Mouse (Mus musculus): ENCODE measurements at regions not wholly inside any gene's neighbourhood (a gene's known extent, or its start where the extent isn't known, plus 50 kb on each side); places are given as distances from the start of the nearest gene placed in this dataset.
A peak's percentile ranks its signal among the peaks of the same experiment; 100 is the strongest.

DNA sequence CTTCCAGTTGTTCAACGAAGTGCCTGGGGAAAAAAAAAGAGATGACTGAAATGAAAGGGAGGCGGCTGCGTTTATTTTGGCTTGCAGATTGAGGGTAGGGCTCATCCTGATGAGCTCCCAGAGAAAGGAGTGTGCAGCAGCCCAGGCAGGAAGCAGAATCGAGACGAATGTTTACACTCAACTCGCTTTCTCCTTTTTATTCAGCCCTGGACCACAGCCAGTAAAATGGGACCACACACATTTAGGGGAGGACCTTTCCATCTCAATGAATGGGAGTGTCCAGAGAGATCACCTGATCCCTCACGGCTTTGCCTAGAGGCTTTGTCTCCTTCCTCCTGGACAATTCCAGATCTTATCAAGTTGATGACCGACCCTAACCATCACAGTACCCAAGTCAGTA lies 198.8 kb upstream of the Srrm4 start:
- DNase-seq (ENCODE audit: extremely low spot score in 1 of 2, low spot score in 1 of 2): no peak

DNA sequence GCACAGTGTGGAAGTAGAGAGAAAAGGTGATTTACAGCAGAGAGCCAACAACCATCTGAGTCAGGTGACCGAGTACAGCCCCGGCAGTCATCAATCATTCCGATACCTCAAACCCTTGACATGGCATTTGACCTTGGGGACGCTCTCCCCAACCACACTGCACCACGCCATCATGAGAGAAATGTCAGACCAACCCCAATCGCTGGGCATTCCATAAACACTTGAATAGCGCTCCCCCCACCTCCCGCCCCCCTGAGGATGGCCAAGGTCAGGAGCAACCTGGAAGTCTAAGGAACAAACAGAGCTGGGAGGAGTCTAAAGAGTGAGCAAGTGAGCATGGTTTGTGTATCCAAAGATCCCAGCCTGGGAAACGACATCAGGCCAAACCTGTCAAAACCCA lies 198.2 kb upstream of the Srrm4 start:
- no peak for DNase-seq (ENCODE audit: extremely low spot score in 1 of 2, low spot score in 1 of 2)

DNA sequence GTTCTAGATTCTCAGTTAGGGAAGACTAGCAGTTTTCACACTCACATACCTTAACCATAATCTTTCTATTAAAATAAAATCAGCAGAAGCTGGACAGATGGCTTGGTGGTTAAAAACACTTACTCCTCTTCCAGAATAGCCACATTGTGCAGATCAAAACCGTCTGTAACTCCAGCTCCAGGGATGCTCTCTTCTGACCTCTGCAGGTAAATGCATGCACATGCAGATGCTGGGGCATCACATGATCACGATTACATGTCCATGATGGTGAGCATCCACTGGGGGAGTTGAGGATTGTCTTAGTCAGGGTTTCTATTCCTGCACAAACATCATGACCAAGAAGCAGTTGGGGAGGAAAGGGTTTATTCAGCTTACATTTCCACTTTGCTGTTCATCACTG lies 184.8 kb upstream of the Srrm4 start:
- DNase-seq (ENCODE audit: extremely low spot score in 1 of 2, low spot score in 1 of 2): peak in 1 of 2 experiments; percentile 10

DNA sequence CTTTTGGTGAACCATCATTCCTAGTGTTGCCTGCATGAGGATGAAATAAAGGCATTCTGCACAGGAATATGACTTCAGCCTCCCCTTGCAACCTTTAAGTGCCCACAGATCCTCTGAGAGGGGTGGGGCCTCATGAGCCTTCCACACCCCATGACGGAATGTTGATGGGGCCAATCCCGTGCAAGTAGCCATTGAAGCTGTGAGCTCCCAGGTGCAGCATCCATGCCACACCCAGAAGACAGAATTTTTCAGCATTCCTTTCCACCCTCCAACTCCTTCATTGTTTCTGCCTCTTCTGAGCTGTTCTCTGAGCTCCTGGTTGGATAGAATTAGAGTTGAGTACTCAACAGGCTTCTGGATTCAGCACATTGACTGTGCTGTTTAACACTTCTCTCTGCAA lies 174.6 kb upstream of the Srrm4 start:
- no peak for DNase-seq (ENCODE audit: extremely low spot score in 1 of 2, low spot score in 1 of 2)

DNA sequence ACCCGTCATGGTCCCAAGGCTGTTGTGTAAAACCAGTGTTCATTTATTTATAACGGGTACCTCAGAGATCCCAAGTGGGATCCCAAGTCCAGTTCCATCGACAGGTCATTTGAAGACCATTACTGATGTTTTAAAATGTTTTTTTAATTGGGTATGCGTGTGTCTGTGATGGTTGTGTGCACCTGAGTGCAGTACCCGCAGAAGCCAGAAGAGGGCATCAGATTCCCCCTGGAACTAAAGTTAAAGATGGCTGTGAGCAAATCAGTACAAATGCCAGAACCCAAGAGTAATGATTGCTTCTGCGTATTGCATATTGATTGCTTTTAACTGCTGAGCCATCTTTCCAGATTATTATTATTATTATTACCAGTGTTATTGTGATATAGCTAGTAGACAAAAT lies 169.7 kb upstream of the Srrm4 start:
- DNase-seq (ENCODE audit: extremely low spot score in 1 of 2, low spot score in 1 of 2): no peak

DNA sequence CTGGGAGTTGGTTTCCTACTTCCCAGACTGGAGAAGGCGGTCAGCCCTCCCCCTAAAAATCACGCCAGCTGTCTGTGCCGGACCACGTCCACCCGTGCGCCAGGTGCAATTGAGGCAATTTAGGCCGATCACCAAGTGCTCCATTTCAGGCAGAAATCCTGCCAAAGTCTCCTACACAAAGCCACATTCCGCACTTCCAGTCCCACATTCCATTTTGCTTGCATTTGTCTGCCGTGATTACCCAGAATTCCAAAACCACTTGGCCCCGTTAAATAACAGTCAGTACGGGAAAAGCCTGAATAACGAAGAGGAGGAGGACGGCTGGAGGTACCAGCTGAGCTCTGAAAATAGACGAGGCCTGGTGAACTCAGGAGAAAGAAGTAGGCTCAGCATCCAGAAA lies 167.1 kb upstream of the Srrm4 start:
- peak; percentile 17 to 63 for DNase-seq (ENCODE audit: extremely low spot score in 1 of 2, low spot score in 1 of 2)

DNA sequence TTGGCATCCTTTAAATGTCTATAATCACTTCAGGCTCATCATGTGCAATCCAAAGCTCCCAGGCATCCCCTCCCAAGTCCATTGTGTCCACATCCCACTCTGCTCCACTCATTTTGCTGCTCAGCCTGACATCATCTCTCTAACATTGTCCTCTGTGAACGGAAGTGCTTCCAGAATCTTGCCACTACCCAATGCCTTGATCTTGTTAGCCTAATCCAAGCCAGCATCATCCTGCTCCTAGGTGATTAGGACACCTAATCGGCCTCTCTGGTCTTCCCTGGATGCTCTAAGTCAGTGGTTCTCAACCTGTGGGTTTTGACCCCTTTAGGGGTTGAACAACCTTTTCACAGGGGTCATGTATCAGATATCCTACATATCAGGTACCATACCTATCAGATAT lies 161.3 kb upstream of the Srrm4 start:
- DNase-seq (ENCODE audit: extremely low spot score in 1 of 2, low spot score in 1 of 2): no peak

DNA sequence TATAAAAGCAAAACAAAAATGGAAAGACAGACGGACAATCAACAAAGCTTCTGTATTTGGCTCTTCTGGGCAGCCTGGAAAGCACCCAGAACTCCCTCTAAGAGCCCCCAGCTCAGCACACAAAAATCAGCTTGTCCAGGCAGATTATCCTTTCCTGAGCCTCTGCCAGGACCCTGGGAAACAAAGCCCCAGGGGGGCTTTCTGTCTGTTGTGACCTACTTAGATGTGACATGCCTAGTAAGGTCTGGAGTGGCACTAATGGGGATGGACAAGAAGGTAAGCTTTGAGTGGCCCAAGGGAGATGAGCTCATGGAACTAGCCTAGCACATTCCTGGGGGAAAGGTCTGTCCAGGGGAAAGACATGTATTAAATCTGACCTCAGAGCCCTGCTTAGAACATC lies 160.5 kb upstream of the Srrm4 start:
- no peak for DNase-seq (ENCODE audit: extremely low spot score in 1 of 2, low spot score in 1 of 2)

DNA sequence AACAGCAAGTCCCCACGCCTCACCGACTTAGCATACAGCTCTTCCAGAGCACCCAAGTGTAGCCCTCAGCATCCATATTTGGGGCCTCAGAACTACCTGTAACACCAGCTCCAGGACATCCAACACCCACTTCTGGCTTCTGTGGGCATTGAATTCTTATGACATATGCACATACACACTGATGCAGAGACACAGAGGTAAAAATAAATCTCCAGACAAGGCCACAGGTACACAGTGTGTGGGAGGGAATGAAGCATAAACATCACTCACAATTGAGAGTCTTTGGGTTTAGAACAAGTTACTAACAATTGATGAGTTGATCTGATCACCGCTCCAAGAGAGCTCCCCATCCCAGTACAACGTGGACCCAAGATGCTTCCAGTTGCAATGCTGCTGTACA lies 154.2 kb upstream of the Srrm4 start:
- DNase-seq (ENCODE audit: extremely low spot score in 1 of 2, low spot score in 1 of 2): no peak

DNA sequence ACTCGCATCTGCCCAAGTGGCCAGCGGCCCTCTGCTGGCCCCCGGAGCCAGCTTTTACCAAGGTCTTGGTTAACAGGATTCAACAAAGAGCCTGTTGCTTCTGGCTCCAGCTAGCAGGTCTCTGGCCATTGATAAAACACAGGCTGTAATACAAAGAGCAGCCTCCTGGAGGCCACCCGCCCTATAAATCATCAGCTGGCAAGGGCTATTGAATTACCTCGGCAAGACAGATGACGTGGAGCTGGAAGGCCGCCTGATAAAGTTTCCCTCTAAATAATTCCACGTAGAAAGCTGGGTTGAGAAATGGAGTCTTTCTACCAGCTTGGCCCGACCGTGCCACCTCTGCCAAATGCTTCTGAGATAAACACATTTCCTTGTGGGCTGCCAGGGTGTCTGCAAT lies 152.8 kb upstream of the Srrm4 start:
- DNase-seq (ENCODE audit: extremely low spot score in 1 of 2, low spot score in 1 of 2): no peak

DNA sequence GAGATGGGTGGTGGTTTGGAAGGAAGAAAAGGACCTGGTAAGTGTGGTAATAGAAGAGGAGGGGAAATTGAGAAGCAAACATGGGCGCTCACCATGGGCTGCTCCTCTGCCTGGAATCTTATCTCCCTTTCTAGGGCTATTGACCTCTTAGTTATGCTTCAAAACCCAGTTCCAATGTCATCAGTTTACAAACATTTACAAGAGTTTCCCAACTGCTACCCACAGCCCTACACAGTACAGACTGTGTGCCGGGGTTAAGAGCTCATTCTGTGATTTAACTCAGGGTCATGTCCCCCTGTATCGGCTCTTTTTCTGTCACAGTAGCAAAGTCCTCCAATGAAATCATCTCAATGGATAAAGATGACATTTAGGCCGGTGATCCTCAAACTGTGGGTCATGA lies 144.0 kb upstream of the Srrm4 start:
- no peak for DNase-seq (ENCODE audit: extremely low spot score in 1 of 2, low spot score in 1 of 2)

DNA sequence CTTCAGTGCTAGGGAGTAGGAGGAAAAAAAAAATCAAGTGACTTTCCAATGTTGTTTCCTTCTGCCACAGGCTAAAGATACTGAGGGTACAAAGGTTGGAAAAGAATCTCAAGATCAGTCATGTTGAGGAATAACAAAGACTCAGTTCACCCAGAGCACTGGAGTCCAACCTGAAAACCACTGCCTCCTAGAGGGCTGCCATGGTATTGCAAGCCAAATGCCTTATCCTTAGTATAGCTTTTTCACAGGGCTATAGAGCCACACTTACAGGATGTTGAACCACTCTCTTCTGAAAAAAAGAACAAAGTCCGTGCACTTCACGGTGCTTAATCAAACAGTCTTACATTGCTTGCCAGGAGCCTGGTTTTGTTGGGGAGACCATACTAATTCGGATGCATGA lies 139.9 kb upstream of the Srrm4 start:
- no peak for DNase-seq (ENCODE audit: extremely low spot score in 1 of 2, low spot score in 1 of 2)

DNA sequence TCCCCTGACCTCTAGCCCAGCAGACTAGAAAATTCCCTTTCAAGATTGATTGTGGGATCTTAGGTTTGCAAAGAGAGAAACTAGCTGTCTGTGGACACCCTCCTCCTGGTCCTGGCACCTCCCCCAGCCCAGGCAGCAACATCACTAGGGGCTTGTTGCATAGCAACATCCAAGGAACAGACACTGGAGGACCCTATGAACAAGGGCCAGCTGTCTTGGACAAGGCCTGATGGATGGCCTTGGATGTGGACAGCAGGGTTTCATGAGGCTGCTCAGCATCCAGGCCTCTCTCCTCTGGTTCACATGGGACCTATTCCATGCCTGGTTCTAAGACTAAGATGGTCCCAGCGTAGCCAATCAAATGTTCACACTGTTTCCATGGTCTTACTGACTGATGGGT lies 127.6 kb upstream of the Srrm4 start:
- no peak for DNase-seq (ENCODE audit: extremely low spot score in 1 of 2, low spot score in 1 of 2)

DNA sequence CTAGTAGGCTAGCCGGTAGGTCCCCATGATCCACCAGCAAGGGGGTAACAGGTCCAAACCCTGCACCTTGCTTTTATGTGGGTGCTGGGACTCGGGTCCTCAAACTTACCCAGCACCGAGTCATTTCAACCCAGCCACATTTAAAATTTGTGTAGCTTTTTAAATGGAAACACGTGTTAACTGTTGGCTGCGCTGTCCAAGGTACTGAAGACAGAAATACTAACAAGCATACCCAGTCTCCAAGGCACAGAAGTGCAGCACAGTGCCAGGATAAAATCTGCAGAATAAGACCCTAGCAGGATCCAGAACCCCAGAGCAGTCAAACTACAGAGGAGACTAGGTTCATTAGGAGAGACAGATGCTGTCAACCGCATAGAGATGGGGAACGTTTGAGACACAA lies 122.6 kb upstream of the Srrm4 start:
- peak in 1 of 2 experiments; percentile 11 for DNase-seq (ENCODE audit: extremely low spot score in 1 of 2, low spot score in 1 of 2)

DNA sequence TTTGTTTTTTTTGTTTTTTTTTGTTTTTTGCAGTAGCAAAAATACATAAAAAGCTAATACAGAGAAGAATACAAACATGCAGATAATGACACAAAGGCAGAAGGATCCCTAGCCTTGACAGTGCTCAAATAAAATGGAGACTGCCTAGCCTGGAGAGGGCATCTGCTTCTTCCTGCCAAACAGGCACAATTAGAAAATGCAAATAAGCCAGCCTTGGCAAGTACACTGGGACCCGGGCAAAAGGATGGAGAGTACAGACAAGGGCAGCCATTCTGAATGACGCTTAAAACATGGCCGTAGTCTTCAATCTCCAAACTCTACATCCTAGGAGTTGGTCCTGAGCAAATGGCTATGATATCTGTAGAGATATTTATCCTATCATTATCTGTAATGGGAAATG lies 120.4 kb upstream of the Srrm4 start:
- no peak for DNase-seq (ENCODE audit: extremely low spot score in 1 of 2, low spot score in 1 of 2)

DNA sequence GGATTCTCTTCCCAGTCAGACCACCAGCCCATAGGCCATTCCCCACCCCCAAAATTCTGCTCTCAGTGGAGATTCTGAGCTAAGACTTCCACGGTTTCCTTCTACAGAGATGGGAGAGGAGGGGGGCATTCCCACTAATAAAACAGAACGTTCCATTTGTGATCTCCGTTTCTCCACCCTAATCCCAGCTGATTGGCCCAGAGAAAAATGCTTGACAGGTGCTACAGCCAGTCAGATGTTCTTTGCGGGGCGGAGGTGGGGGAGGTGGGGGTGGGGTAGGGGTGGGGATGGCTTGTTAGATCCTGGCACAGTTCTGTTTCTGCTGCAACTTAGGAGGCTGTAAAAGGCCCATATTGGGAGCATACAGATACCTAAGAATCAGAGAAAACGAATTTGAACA lies 116.9 kb upstream of the Srrm4 start:
- no peak for DNase-seq (ENCODE audit: extremely low spot score in 1 of 2, low spot score in 1 of 2)

DNA sequence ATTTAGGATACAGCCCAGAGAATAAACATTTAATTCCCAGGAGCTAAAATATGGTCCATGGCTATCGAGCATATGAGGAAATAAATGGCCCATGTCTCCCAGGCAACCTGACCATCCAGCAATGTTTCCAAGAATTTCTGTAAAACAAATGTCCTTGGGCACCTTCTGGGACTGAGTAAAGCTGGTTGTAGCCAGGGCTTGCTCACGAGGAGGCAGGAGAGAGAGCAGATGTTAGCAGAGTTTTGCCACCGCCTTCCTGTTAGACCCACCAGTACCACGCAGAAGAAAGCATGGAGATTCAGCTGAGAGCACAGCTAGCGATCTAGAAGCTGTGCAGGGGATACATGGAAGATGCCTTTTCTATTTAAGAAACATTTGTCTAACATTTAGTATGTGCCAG lies 70.8 kb upstream of the Srrm4 start:
- DNase-seq (ENCODE audit: extremely low spot score in 1 of 2, low spot score in 1 of 2): no peak

DNA sequence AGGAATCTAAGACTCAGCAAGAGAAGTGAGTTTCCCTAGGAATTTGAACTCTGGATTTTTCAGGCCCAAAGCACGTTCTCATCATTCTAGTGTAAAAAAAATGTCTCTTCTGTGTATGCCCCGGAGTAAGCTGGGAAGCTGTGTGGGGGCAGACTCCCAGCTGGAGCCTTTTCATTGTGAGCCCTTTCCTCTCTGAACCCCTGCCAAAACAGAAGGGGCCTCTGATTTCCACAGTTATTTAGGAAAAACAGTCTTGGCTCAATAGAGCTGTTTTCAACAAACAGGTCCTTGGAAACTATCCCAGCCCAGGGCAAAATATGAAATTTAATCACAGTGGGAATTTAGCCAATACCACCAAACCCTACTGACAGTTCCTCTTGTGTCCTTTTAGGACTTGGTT lies 70.2 kb upstream of the Srrm4 start:
- no peak for DNase-seq (ENCODE audit: extremely low spot score in 1 of 2, low spot score in 1 of 2)

DNA sequence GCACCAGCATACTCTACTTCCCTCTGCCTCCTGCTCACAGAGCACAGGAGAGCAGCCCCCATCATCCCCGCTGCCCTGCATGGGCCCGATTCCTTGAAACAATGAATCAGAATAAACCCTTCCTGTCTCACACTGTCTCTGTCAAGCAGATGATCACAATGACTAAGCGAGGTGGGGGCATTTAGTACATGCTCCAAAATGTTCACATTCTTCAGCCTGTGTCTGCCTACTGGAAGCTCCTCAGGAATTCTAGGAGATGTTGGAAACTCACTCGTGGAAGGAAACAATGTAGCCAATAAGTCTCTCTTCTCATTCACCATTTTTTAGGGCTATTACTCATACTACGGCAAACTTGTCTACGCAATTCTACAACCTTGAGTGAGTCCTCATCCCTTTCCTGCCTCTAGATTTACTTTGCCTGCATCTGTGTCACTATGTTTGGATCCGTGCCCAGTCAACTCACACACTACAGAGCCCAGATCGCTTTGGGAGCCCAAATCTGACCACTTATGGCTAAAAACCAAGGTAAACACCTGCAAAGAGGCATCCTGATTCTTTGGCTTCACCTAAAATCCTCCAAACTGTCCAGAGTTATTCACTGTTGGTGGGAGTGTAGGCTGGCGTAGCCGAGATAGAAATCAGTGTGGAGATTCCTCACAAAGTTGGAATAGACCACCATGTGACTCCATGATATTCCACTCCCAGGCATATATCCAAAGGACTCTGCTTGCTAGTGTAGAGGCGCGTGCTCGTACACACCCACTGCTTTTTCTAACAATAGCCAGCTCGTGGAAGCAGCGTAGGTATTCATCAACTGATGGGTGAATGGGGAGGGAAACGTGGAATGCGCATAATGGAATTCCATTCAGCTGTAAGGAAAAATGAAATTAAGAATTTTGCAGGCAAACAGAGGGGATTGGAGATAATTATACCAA lies 63.1 kb upstream of the Srrm4 start:
- peak; percentile 3 to 43 for DNase-seq (ENCODE audit: extremely low spot score in 1 of 2, low spot score in 1 of 2)
